Mouse (Mus musculus): ENCODE data around the gene Cfi.

Gene Cfi

DNA sequence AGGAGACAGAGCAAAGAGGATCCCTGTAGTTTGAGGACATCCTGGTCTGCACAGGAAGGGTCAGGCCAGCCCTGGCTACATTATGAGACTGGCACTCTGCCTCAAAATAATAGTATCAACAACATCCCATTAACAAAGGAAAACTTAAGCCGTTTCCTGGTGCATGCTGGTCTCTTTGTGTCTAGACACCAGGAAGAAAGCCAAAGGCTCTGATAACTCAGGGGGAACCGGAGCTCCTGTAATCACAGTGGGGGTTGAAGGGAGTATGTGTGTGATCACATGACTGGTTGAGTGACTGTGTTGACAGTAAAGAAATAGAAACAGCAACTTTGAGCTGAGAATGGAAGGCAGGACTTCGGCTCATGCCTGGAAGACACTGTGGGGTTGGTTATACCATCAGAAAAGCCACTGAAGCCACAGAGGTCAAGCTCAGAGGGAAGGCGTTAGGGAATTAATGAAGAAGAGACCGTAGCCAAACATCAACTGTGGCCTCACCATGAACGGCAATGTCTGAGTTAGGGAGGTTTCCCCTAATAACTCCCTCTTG is at the start of gene Cfi:
Gene Cfi (plus strand): TSS at position 497 of the 547 bp plus-strand sequence.
- no peak for DNase-seq (ENCODE audit: low spot score in 2 of 2)

GRCm38 (mm10) chr3:129793801-129794200 is 41.9 kb upstream of the Cfi start:
- no peak for DNase-seq (ENCODE audit: low spot score in 2 of 2)

DNA sequence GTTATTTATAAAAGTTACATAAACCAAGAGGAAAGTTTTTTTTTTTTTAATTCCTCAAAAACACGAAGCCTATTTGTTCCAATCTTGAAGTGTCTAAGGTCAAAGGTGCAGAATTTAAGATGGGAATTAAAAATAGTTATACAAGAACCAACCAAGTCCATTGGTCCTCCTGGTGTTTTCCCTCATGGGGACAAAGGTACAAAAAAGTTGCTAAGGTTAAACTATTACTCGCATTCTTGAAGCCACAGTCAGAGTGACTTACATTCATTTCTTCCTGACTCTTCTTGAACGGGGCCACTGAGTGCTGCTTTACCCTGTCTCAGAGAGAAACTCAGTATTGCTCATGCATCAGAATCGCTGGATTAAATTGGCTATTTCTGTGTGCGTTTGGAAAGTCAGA is 38.3 kb upstream of the Cfi start:
- no peak for DNase-seq (ENCODE audit: low spot score in 2 of 2)

DNA sequence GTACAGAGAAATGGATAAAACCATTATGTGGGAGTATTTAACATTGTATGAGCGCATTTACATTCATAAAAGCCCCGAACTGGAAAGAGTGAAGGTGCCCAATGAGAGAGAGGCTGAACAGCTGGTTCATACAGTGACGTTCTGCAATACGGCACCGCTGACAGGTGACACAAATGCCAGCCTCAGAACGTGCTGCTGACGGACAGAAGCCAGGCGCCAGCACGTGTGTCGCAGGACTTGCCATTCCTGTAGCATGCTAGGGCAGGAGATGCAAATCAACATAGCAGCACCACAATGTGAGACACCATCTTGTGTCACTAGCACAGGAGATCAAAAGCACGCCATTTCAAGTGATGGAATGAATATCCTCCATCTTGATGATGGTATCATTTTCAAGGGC is 37.1 kb upstream of the Cfi start:
- DNase-seq (ENCODE audit: low spot score in 2 of 2) = no peak

DNA sequence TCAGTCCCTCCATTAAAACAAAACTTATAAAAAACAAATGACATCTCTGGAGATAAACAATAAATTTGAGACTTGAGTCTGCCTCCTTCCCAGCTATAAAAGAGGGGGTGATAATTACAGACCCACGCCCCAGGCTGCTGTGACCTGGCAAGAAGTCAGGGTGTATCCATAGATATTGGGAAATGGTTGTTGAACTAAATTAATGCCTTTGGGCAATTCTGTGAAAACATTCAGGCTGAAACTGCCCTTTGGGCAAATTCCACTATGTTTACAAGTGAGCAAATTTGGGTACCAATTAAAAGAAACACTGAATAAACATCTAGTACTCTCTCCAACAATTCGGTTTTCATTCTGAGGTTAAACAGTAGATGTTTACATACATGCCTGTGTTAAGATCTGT is 36.7 kb upstream of the Cfi start:
- no peak for DNase-seq (ENCODE audit: low spot score in 2 of 2)

GRCm38 (mm10) chr3:129803765-129804164 is 31.9 kb upstream of the Cfi start, which contains the start of gene Lrit3:
Gene Lrit3, minus strand, starts transcription at chr3:129804030.
- no peak for DNase-seq (ENCODE audit: low spot score in 2 of 2)

DNA sequence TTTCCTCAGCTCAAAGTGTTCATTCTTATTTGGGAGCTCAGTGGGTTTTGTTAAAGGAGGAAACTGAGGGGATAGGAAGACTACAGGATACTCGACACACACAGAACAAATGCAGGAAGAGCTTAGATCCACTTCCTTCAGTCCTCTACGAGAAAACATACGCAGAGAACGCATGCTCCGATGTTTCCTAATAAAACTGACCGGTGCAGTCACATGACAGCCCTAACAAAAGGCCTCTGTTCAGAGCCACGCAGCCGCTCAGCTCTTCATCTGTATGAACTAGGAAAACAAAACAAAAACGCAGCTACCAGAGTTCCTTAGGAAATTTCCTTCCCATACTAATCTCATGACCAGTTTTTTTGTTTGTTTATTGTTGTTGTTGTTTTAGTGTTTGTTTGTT is 14.8 kb upstream of the Cfi start:
- no peak for DNase-seq (ENCODE audit: low spot score in 2 of 2)

- no peak for DNase-seq (ENCODE audit: low spot score in 2 of 2)
Observed at GRCm38 (mm10) chr3:129821736-129822135, 13.9 kb upstream of the Cfi start.

DNA sequence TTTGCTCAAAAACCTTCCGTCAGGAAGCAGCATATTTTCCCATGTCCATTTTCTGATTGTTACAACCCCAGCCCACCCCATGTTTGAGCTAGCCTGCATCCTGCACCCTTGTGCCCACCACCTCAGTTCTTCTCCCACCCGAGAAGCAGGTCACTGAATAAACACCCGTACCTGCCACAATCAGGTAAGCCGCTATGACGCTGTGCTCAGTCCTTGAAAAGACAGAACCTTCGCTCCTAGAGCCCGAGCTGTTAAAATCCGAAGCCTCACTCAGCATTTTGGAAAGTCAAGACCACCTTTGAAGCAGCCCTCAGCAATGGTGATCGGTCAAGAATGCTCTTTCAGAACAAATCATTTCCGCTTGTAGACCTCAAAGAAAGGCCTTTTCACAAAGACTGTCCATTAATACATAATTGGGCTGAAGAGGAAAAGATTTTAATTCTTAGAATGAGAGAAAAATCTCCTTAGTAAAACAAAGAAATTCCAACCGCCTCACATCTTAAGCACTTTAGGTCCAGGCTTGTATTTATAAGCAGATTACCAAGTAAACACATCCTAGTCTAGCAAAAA is 13.4 kb upstream of the Cfi start, which contains the start of gene Rrh:
Gene Rrh (minus strand): TSS at position 382 of the 570 bp plus-strand sequence.
- no peak for DNase-seq (ENCODE audit: low spot score in 2 of 2)

GRCm38 (mm10) chr3:129823293-129823692 is 12.4 kb upstream of the Cfi start:
- peak in 1 of 2 experiments; percentile 32 for DNase-seq (ENCODE audit: low spot score in 2 of 2)

- DNase-seq (ENCODE audit: low spot score in 2 of 2) = no peak
Observed at GRCm38 (mm10) chr3:129824146-129824545, 11.5 kb upstream of the Cfi start.

DNA sequence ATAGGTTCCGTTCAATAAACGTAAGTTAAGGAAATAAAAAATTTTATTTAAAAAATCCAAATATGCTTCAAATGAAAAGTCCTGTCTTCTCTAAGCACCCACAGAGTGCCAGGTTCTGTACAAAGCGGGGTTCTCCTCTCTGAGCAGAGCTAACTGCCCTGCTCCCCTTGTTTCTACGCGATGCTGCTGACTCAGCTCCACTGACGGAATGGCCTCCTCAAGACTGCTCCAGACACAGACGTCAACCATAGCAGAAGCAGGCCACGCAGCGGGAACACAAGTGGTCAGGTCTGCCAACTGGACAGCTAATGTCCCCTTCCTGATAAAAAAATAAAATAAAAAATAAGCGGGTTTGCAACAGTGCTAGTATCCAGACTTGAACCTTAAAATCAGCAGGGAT is 10.8 kb upstream of the Cfi start:
- DNase-seq (ENCODE audit: low spot score in 2 of 2) = no peak

DNA sequence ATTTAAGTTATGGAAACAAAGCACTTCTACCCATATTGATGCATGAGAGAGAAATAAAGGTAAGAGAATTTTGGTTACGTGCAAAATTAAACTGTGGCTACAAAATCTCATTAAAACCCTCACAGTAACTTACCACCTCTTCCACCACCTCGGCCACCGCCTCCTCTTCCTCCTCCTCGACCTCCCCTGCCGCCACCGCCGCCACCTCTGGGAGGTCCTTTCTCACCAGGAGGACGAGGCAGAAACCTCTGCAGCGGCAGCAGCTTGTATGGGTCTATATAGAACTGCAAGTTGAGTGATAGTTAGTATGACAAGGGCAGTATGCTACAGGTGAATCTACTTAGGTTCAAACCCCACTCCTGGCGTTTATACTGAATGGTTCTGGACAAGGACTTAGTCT is 9.0 kb upstream of the Cfi start:
- no peak for DNase-seq (ENCODE audit: low spot score in 2 of 2)

DNA sequence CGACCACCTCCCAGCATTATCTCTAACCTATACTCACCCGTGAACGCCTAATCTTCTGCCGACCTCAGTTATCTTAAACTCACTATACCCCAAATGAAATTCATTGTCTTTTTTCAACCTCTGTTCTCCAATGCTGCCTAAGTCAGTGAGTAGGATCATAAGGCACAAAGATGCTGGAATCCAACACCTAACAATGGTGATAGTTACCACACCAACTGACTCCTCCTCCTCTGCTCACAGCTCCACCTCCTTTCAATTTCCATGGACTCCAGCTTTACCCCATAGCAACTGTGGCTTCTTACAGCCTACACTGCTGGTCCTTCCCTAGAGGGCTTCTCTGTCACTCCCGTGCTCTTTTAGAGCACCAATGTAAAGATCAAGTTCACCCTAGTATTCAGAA is 8.0 kb upstream of the Cfi start:
- DNase-seq (ENCODE audit: low spot score in 2 of 2) = no peak

DNA sequence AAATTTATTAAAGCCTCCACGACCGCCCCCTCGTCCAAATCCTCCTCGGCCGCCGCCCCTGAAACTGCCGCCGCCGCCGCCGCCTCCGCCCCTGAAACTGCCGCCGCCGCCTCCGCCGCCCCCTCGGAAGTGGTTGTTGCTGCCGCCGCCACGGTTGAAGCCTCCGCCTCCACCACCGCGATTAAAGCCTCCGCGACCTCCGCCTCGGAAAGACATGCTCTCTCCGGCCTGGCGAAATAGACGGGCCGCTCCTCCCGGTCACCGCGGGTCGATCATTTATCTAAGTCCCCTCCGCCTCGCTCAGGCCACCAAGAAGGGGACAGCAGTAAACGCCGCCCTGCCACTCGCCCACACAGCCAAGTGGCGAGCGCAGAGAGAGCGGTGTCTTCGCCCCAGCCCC is 5.1 kb upstream of the Cfi start:
- DNase-seq (ENCODE audit: low spot score in 2 of 2) = peak; percentile 54 to 65

GRCm38 (mm10) chr3:129831035-129831568 is 4.6 kb upstream of the Cfi start, which contains the start of gene Gar1:
Gene Gar1, minus strand, starts transcription at chr3:129831396.
- peak; percentile 91 to 93 for DNase-seq (ENCODE audit: low spot score in 2 of 2)

DNA sequence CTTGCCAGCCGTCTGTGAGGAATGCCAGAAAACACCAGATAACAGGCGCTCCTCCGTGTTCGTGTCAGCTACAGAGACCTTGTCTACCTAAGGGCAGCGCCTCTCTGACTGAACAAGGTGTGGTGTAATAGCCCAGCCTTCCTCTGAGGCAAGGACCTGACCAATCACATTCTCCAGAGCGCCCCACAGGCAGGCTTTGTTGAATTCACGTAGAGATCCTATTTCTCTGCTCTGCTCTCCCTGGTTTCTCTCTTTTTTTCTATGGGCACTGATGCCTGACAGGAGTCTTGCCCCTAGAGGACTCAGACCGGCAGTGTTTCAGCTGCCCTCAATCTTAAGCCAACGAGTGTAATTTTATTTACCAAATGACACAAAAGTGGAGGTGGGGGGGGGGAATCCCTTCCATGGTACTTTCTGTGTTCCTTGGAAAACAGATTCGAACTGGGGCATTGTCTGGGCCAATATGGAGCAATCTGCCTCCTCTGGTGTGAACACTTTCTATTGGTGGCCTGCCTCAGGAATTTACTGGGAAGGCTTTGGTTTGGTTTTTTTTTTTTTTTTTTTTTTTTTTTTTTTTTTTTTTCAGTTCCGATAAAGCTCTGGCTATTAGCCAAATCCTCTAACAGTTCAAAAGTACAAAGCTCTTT is 490 bp downstream of the Cfi start:
- no peak for DNase-seq (ENCODE audit: low spot score in 2 of 2)

DNA sequence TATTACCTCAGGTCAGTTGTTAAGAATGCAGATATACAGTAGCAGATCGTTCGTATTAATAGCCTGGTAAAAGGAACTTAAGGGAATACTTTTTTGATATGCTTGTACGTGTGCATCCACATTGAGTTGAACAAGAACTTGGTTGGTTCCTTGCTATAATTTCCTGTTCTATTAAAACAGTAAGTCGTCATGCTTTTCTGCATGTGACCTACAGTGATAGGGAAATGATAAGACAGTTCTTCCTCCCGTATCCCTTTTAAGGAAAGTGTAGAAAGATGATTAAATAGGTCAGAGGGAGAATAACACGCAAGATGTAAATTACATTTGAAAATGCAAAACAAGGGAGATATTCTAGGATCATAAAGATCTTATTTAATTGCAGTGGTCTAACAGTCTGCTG is 1.3 kb downstream of the Cfi start:
- DNase-seq (ENCODE audit: low spot score in 2 of 2) = no peak

DNA sequence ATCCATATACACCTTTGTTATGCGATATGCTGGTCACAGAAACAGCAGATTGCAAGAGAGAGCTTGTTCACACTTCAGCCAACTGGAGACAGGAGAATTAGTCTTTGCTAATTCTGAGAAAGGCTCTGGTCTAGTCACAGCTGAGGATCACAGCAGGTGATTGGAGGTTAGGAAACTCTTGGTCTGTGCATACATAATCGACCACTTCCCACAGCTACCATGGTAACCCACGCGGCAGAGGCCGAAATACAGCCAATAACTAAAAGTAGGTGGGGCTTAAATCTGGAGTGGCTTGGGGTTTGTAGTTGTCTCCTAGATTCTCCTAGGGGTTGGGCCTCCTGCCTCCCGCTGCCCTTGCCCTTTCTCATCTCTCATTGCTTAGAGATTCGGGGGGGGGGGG is 2.3 kb downstream of the Cfi start:
- no peak for DNase-seq (ENCODE audit: low spot score in 2 of 2)

GRCm38 (mm10) chr3:129845868-129846267 is 10.2 kb downstream of the Cfi start:
- DNase-seq (ENCODE audit: low spot score in 2 of 2) = no peak

DNA sequence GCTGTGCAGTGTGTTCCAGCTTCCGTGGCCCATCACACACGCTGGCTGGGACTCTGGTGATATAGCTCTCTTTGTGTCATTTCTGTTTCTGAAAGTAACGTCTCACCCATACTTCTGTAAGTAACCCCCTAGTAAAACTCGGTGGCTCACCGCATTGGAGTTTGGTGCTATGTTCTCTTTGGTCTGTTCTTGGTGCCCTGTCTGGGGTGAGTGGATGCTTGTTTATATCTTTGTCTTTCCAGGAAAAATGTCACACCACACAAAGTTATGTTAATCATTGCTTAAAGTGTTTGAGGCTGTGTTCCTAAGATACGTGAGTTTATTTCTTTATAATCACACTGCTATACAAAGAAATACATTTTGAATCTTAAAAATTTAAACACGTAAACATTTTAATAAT is 11.2 kb downstream of the Cfi start:
- no peak for DNase-seq (ENCODE audit: low spot score in 2 of 2)

GRCm38 (mm10) chr3:129862592-129862991 is 26.9 kb downstream of the Cfi start:
- no peak for DNase-seq (ENCODE audit: low spot score in 2 of 2)

DNA sequence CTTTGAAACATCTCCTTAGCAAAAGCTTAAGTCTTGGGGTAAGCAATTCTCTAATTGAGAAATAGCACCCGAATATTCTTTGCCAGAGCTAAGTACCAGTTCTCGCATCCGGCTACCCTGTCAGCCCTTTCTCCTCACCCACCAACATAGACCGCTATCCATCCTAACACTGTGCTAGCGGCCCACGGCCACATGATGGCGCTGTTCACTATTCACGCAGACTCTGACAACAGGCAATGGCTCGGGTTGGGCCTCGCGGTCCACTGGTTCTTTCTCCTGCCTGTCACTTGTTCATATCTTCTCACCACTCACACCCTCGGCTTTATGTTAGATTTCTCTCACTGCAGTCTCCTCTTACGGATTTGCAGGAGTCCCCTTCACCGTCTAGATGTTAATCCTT is 28.0 kb downstream of the Cfi start:
- peak in 1 of 2 experiments; percentile 56 for DNase-seq (ENCODE audit: low spot score in 2 of 2)
